Mouse (Mus musculus) gastrocnemius, postnatal 36 days (tissue): ENCODE measurements at regions not wholly inside any gene's neighbourhood (a gene's known extent, or its start where the extent isn't known, plus 50 kb on each side); places are given as distances from the start of the nearest gene placed in this dataset.
A peak's percentile ranks its signal among the peaks of the same experiment; 100 is the strongest.

ENCODE experiments used
- DNase-seq, 2 experiments: peaks; one replicate each; pipeline ENCODE4 v3.0.0; 2022
- intact Hi-C: fragments of 180-260 bp; cut with DNase I; formaldehyde crosslinking; loops from one replicate; pipeline ENCODE4 v1.15.1; 2025

- intact Hi-C loops: loop anchor here (1.0 kb wide), 1 partner anchor 86 kb away; no protein-coding TSS in a partner anchor
- DNase-seq: peak in 1 of 2 experiments; percentile 28
These were observed 437.3 kb downstream of the Ptpru start for GRCm38 (mm10) chr4:131400756-131401155.

DNA sequence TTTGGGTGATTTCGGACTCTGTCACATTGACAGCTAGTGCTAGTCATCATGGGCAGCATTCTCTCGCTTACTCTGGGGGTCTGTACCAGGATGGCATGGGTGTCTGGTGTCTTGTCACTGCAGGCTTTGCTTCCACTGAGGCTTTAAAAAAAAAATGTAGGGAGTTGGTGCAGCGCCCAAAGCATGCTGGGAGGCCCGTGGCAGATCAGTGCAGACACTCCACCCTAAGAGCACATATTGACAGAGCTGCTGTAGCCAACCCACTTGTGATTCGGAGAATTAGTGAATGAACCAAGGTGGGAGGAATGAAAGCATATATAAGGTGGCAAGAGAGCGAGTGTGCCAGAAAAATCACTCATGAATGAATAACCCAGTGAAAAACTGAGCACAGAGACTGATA lies 436.8 kb downstream of the Ptpru start:
- intact Hi-C loops: no loop called here
- no peak for DNase-seq

GRCm38 (mm10) chr4:131405376-131406017 lies 432.6 kb downstream of the Ptpru start:
- intact Hi-C loops: no loop called here
- no peak for DNase-seq

GRCm38 (mm10) chr4:131407464-131407863 lies 430.6 kb downstream of the Ptpru start:
- intact Hi-C loops: no loop called here
- DNase-seq: no peak

GRCm38 (mm10) chr4:131408644-131409043 lies 429.4 kb downstream of the Ptpru start:
- DNase-seq: no peak
- intact Hi-C loops: no loop called here

GRCm38 (mm10) chr4:131409805-131410204 lies 428.3 kb downstream of the Ptpru start:
- intact Hi-C loops: no loop called here

GRCm38 (mm10) chr4:131411936-131412335 lies 426.2 kb downstream of the Ptpru start:
- no peak for DNase-seq
- intact Hi-C loops: no loop called here

More at GRCm38 (mm10) chr4:131409805-131410204, 428.3 kb downstream of the Ptpru start:
- no peak for DNase-seq

- intact Hi-C loops: no loop called here
- DNase-seq: no peak
These were observed 424.7 kb downstream of the Ptpru start for GRCm38 (mm10) chr4:131413380-131413779.

- DNase-seq: no peak
- intact Hi-C loops: no loop called here
These were observed 422.6 kb downstream of the Ptpru start for GRCm38 (mm10) chr4:131415453-131415852.

- intact Hi-C loops: no loop called here
- DNase-seq: no peak
These were observed 421.9 kb downstream of the Ptpru start for GRCm38 (mm10) chr4:131416209-131416608.

GRCm38 (mm10) chr4:131417159-131417748 lies 420.8 kb downstream of the Ptpru start:
- no peak for DNase-seq
- intact Hi-C loops: no loop called here

GRCm38 (mm10) chr4:131425311-131425710 lies 412.8 kb downstream of the Ptpru start:
- intact Hi-C loops: no loop called here
- DNase-seq: no peak

DNA sequence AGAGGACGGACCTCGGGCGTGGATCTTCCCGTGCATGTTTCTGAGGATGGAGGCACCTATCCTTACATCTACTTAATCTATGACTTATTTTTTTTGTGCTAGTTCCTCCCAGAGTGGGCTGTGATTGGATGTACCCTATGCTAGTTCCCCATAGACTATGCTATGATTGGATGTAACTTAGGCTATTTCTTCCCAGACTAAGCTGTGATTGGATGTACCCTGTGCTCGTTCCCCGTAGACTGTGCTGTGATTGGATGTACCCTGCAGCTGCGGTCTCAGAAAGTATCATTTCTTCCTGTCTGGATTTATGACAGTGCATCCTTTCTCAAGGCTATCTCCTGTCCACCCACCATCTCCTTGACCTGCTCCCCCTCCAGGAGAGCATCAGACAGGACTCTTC lies 410.2 kb downstream of the Ptpru start:
- no peak for DNase-seq
- intact Hi-C loops: no loop called here

DNA sequence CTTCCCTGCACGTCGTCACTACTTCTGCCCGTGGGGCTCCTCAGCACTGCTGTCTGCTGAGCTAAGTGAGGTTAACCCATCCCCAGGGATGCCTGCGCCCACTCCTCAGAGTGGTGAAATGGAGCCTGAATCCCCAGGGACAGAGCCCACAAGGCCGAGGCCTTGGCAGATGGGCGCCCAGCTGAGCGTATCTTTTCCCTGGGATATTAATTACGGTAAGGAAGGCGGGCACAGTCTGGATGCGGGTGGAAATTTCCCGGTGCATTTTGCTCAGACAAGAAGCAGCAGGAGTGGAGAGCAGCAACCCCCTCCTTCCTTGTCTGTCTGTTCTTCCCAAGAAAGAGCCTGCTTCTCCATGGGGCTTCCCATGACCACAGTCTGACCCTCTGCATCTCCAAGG lies 408.7 kb downstream of the Ptpru start:
- intact Hi-C loops: no loop called here
- no peak for DNase-seq

GRCm38 (mm10) chr4:131430420-131430819 lies 407.7 kb downstream of the Ptpru start:
- intact Hi-C loops: loop anchor here (5.0 kb wide), 3 partner anchors 178 to 468 kb away; partner anchors contain the start of gene Ptpru
- no peak for DNase-seq

DNA sequence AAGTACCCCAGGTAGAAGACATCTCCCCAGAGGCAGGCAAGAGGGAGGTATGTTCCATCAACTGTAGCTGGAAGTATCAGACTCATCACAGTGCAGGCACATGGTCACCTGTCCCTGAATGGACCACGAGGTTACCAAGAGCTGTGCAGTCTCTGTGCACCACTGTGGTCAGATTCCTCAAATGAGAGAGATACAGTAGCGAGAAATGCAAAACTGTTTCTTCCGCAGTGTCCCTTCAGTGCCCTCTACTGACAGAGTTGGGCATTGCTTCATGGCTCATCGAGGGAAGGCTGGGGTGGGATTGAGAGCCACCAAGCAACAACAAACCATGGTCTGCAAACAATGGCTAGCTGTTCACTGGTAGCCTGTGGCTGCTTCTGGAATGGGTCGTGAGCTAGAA lies 406.9 kb downstream of the Ptpru start:
- intact Hi-C loops: loop anchor here (5.0 kb wide), 3 partner anchors 179 to 469 kb away; partner anchors contain the start of gene Ptpru
- DNase-seq: no peak

GRCm38 (mm10) chr4:131432591-131433177 lies 405.4 kb downstream of the Ptpru start:
- DNase-seq: no peak
- intact Hi-C loops: loop anchor here (5.0 kb wide), 3 partner anchors 180 to 470 kb away; partner anchors contain the start of gene Ptpru

DNA sequence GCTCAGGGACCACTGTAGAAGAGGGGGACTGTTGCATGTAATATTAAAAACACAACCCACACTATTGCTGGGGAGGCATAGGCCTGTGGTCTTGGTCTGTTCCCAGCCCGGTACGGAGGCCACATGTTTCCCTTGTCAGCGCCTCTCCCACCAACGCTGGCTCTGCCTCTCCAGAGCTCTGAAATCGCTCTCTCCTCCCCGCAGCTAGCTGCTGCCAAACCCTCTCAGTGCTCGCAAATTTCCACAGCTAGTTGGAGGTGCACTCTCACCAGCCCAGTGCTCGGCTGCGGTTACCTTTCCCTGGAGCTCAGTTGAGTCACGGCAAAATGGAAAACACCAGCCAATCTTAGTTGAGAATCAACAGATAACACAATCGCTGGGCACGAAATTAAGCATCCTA lies 402.9 kb downstream of the Ptpru start:
- no peak for DNase-seq
- intact Hi-C loops: no loop called here

DNA sequence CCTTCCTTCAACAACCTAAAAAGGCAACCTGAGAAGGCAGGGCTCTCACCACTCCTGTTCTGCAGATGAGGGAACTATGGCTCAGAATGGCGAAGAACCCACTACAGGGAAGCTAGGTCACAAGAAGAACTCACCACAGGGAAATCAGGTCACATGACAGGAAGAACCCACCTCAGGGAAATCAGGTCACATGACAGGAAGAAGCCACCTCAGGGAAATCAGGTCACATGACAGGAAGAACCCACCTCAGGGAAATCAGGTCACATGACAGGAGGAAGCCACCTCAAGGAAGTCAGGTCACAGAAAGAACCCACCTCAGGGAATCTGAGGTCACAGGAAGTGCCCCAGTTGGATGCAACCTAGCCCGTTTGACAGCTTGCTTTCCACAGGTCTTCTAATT lies 399.7 kb downstream of the Ptpru start:
- no peak for DNase-seq
- intact Hi-C loops: no loop called here

- no peak for DNase-seq
- intact Hi-C loops: no loop called here
These were observed 399.2 kb downstream of the Ptpru start for GRCm38 (mm10) chr4:131438883-131439282.

DNA sequence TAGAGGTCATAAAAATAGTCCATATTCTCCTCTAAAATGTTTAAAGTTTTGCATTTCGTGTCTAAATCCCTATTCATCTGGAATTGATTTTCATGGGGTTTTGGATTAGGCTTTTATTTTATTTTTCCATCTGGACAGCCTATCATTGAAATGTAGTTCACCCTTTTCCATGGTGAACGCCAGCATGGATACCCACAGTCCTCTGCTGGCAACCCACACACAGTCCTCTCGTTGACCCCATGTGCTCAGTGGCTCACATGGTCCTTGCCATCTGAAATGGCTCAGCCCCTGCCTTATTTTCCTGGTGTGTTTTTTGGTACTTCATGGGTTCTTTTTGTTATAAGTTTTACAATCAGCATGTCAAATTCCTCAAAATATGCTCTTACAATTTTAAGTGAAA lies 397.2 kb downstream of the Ptpru start:
- intact Hi-C loops: no loop called here
- DNase-seq: no peak

DNA sequence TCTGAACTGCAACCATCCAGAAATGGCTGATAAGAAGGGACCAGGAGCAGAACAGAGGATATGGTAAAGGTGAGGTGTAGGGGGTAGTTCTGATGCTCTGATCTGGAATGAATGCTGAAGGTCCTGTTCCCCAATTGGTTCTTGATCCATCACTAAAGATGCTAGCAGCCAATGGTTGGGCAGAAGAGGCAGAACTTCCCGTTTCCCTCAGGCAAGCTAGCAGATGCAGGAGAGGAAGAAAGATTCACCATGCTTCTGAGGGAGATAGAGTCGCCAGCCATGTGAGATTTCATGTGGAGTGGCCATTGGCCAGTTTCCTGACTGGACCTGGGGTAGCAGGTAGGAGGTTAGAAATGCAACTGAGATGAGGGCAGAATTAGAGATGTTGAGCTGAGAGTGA lies 394.6 kb downstream of the Ptpru start:
- intact Hi-C loops: no loop called here
- DNase-seq: no peak
